Mouse (Mus musculus): ENCODE data around the gene Ndufaf7. TPM values are rescaled to one million over a fixed set of nuclear protein-coding genes. Genes with fewer than 3 reads are reported as not detected.
A peak's percentile ranks its signal among the peaks of the same experiment; 100 is the strongest.

Ndufaf7 gene
- polyA plus RNA-seq, 1 experiment, result 30.0 TPM

GRCm38 (mm10) chr17:78966092-78966883, 29.4 kb downstream of the Ndufaf7 start:
- TF ChIP-seq CTCF (IDR thresholded peaks at IDR 0.05; ENCODE audit: borderline replicate concordance, extremely low read depth, insufficient read depth, insufficient read length), result no peak
- no peak for TF ChIP-seq POLR2A (IDR thresholded peaks at IDR 0.05; ENCODE audit: borderline replicate concordance, extremely low read depth, insufficient read depth, insufficient read length, poor library complexity, severe bottlenecking)
- no peak for DNase-seq (ENCODE audit: low read depth)

GRCm38 (mm10) chr17:78968500-78968899, 31.6 kb downstream of the Ndufaf7 start:
- TF ChIP-seq CTCF (IDR thresholded peaks at IDR 0.05; ENCODE audit: borderline replicate concordance, extremely low read depth, insufficient read depth, insufficient read length) (no peak), POLR2A (IDR thresholded peaks at IDR 0.05; ENCODE audit: borderline replicate concordance, extremely low read depth, insufficient read depth, insufficient read length, poor library complexity, severe bottlenecking) (no peak)
- DNase-seq (ENCODE audit: low read depth), result no peak

- TF ChIP-seq POLR2A (IDR thresholded peaks at IDR 0.05; ENCODE audit: borderline replicate concordance, extremely low read depth, insufficient read depth, insufficient read length, poor library complexity, severe bottlenecking) (no peak), CTCF (IDR thresholded peaks at IDR 0.05; ENCODE audit: borderline replicate concordance, extremely low read depth, insufficient read depth, insufficient read length) (no peak)
- DNase-seq (ENCODE audit: low read depth), result no peak
These were observed 46.2 kb downstream of the Ndufaf7 start for GRCm38 (mm10) chr17:78983166-78983565.

GRCm38 (mm10) chr17:78983736-78984135, 46.8 kb downstream of the Ndufaf7 start:
- TF ChIP-seq CTCF (IDR thresholded peaks at IDR 0.05; ENCODE audit: borderline replicate concordance, extremely low read depth, insufficient read depth, insufficient read length) (no peak), POLR2A (IDR thresholded peaks at IDR 0.05; ENCODE audit: borderline replicate concordance, extremely low read depth, insufficient read depth, insufficient read length, poor library complexity, severe bottlenecking) (no peak)
- no peak for DNase-seq (ENCODE audit: low read depth)

- TF ChIP-seq POLR2A (IDR thresholded peaks at IDR 0.05; ENCODE audit: borderline replicate concordance, extremely low read depth, insufficient read depth, insufficient read length, poor library complexity, severe bottlenecking) (no peak), CTCF (IDR thresholded peaks at IDR 0.05; ENCODE audit: borderline replicate concordance, extremely low read depth, insufficient read depth, insufficient read length) (no peak)
- DNase-seq (ENCODE audit: low read depth), result no peak
These were observed 52.1 kb downstream of the Ndufaf7 start for GRCm38 (mm10) chr17:78989015-78989414.

GRCm38 (mm10) chr17:78991549-78991948, 54.6 kb downstream of the Ndufaf7 start:
- no peak for DNase-seq (ENCODE audit: low read depth)
- TF ChIP-seq CTCF (IDR thresholded peaks at IDR 0.05; ENCODE audit: borderline replicate concordance, extremely low read depth, insufficient read depth, insufficient read length), result no peak
- TF ChIP-seq POLR2A (IDR thresholded peaks at IDR 0.05; ENCODE audit: borderline replicate concordance, extremely low read depth, insufficient read depth, insufficient read length, poor library complexity, severe bottlenecking), result no peak

- no peak for DNase-seq (ENCODE audit: low read depth)
- TF ChIP-seq POLR2A (IDR thresholded peaks at IDR 0.05; ENCODE audit: borderline replicate concordance, extremely low read depth, insufficient read depth, insufficient read length, poor library complexity, severe bottlenecking) (no peak), CTCF (IDR thresholded peaks at IDR 0.05; ENCODE audit: borderline replicate concordance, extremely low read depth, insufficient read depth, insufficient read length) (no peak)
These were observed 55.5 kb downstream of the Ndufaf7 start for GRCm38 (mm10) chr17:78992303-78993027.

GRCm38 (mm10) chr17:78993670-78994069, 56.7 kb downstream of the Ndufaf7 start:
- peak; percentile 49 for DNase-seq (ENCODE audit: low read depth)
- no peak for TF ChIP-seq POLR2A (IDR thresholded peaks at IDR 0.05; ENCODE audit: borderline replicate concordance, extremely low read depth, insufficient read depth, insufficient read length, poor library complexity, severe bottlenecking)
- no peak for TF ChIP-seq CTCF (IDR thresholded peaks at IDR 0.05; ENCODE audit: borderline replicate concordance, extremely low read depth, insufficient read depth, insufficient read length)

GRCm38 (mm10) chr17:78994382-78994781, 57.4 kb downstream of the Ndufaf7 start:
- no peak for TF ChIP-seq POLR2A (IDR thresholded peaks at IDR 0.05; ENCODE audit: borderline replicate concordance, extremely low read depth, insufficient read depth, insufficient read length, poor library complexity, severe bottlenecking)
- TF ChIP-seq CTCF (IDR thresholded peaks at IDR 0.05; ENCODE audit: borderline replicate concordance, extremely low read depth, insufficient read depth, insufficient read length), result no peak
- DNase-seq (ENCODE audit: low read depth), result no peak

- DNase-seq (ENCODE audit: low read depth), result no peak
- no peak for TF ChIP-seq CTCF (IDR thresholded peaks at IDR 0.05; ENCODE audit: borderline replicate concordance, extremely low read depth, insufficient read depth, insufficient read length)
- no peak for TF ChIP-seq POLR2A (IDR thresholded peaks at IDR 0.05; ENCODE audit: borderline replicate concordance, extremely low read depth, insufficient read depth, insufficient read length, poor library complexity, severe bottlenecking)
These were observed 58.2 kb downstream of the Ndufaf7 start for GRCm38 (mm10) chr17:78994931-78995820.

Other genes starting within 250 kb of the Ndufaf7 start
- 9.4 and 12.5 TPM in 2 replicates for gene Strn, start 199.9 kb upstream of the Ndufaf7 start, polyA plus RNA-seq (2012; rRNA removed)
- gene Heatr5b, start 101.8 kb upstream of the Ndufaf7 start, polyA plus RNA-seq (2012; rRNA removed), result 32.6 and 41.0 TPM in 2 replicates
- 23.3 and 24.0 TPM in 2 replicates for gene Gpatch11, start 101.6 kb upstream of the Ndufaf7 start, polyA plus RNA-seq (2012; rRNA removed)
- gene Eif2ak2, start 54.6 kb upstream of the Ndufaf7 start, polyA plus RNA-seq (2012; rRNA removed), result 1.2 and 2.3 TPM in 2 replicates
- gene Sult6b1, start 30.1 kb upstream of the Ndufaf7 start, polyA plus RNA-seq (2012; rRNA removed), result 0.13 TPM in 1 of 2 replicates, not detected in the other
- 31.9 and 40.6 TPM in 2 replicates for gene Cebpzos, start 20.6 kb upstream of the Ndufaf7 start, polyA plus RNA-seq (2012; rRNA removed)
- gene Cebpz, start 70 bp upstream of the Ndufaf7 start, polyA plus RNA-seq (2012; rRNA removed), result 18.3 and 23.3 TPM in 2 replicates
- 21.4 and 23.8 TPM in 2 replicates for gene Prkd3, start 83.7 kb downstream of the Ndufaf7 start, polyA plus RNA-seq (2012; rRNA removed)
- gene Qpct, start 114.8 kb downstream of the Ndufaf7 start, polyA plus RNA-seq (2012; rRNA removed), result 9.7 and 10.3 TPM in 2 replicates

Measured in brain, embryonic 14.5 days (tissue).